Mouse (Mus musculus) kidney, adult 8-10 months (tissue): Measurements from ENCODE around the gene Vmn2r48.
"Not testable (repeated sequence)": the region's sequence is repeated elsewhere in the genome, so short reads cannot be mapped to it uniquely, and the experiment has no call there.

Source experiments
- DNase-seq, 2 experiments: peaks; one replicate each; pipeline ENCODE4 v3.0.0; 2022

The Vmn2r48 gene

GRCm38 (mm10) chr7:9953485-9953884 is at the start of gene Vmn2r48:
TSS of gene Vmn2r48 (minus strand) at chr7:9953585.
- DNase-seq, result not testable (repeated sequence)

- not testable (repeated sequence) for DNase-seq
Measured at GRCm38 (mm10) chr7:9992157-9992556, 38.8 kb upstream of the Vmn2r48 start, which contains the start of gene Vmn2r49. TSS of gene Vmn2r49 (minus strand) at chr7:9992257.
